Mouse (Mus musculus) E14TG2a.4 (cell line): Measurements from ENCODE around the gene Uqcc2.

Source experiments
- CTCF ChIP-seq: conservative IDR thresholded peaks from 2 replicates; pipeline ENCODE4 v1.5.1; 2014; ENCODE audit warnings: low read length
- NANOG ChIP-seq: IDR thresholded peaks from 2 replicates; pipeline ENCODE4 v1.6.1; 2014; ENCODE audit warnings: borderline replicate concordance, low read length, mixed read lengths
- POU5F1 ChIP-seq: IDR thresholded peaks from 2 replicates; pipeline ENCODE4 v1.6.1; 2014; ENCODE audit warnings: low read length, borderline replicate concordance

- TF ChIP-seq CTCF (no peak), POU5F1 (no peak), NANOG (no peak)
Measured at GRCm38 (mm10) chr17:27160905-27161304, 27.2 kb upstream of the Uqcc2 start.
